Mouse (Mus musculus) midbrain, embryonic 15.5 days (tissue): ENCODE data around the gene Pou4f1. TPM values are rescaled to one million over a fixed set of nuclear protein-coding genes. Genes with fewer than 3 reads are reported as not detected.

Source experiments
- ATAC-seq: fragments of 200-750 bp; cut with Nextera tagmentation; replicated peaks from 2 replicates; pipeline ENCODE4 v1.8.0; 2017; ENCODE audit warnings: moderate TSS enrichment
- H3K27ac ChIP-seq: fragments of 300-500 bp; sonication (generic); 2 replicates; pipeline ENCODE4 v1.5.1; 2015; ENCODE audit warnings: mild to moderate bottlenecking, inconsistent platforms
- H3K27me3 ChIP-seq: fragments of 300-500 bp; sonication (generic); replicated peaks from 2 replicates; pipeline ENCODE4 v1.6.1; 2015; ENCODE audit warnings: inconsistent platforms
- H3K36me3 ChIP-seq: fragments of 300-500 bp; sonication (generic); replicated peaks from 2 replicates; pipeline ENCODE4 v1.6.1; 2015; ENCODE audit warnings: inconsistent platforms
- H3K4me1 ChIP-seq: fragments of 300-500 bp; sonication (generic); 2 replicates; pipeline ENCODE4 v1.6.1; 2015; ENCODE audit warnings: inconsistent platforms
- H3K4me2 ChIP-seq: fragments of 300-500 bp; sonication (generic); 2 replicates; pipeline ENCODE4 v1.6.1; 2015; ENCODE audit warnings: inconsistent platforms, mild to moderate bottlenecking, moderate library complexity
- H3K4me3 ChIP-seq: fragments of 300-500 bp; sonication (generic); 2 replicates; pipeline ENCODE4 v1.5.1; 2015; ENCODE audit warnings: mild to moderate bottlenecking, inconsistent platforms
- H3K9ac ChIP-seq: fragments of 300-500 bp; sonication (generic); 2 replicates; pipeline ENCODE4 v1.6.1; 2015; ENCODE audit warnings: mild to moderate bottlenecking, inconsistent platforms
- H3K9me3 ChIP-seq: fragments of 300-500 bp; sonication (generic); 2 replicates; pipeline ENCODE4 v1.6.1; 2016; ENCODE audit warnings: inconsistent platforms
- whole genome bisulfite sequencing: fragments of 180-500 bp; shearing (Covaris S2); methylation state at CpG from one replicate; pipeline ENCODE4 v1.1.7; 2015; ENCODE audit warnings: mixed read lengths; 5-methylcytosine and 5-hydroxymethylcytosine counted together
- polyA plus RNA-seq: library from polyadenylated mRNA; unstranded; fragments of >200 nt; fragmentation: Nextera tagmentation; extraction: Ambion mirVana; gene quantifications from 2 replicates; pipeline ENCODE4 v1.2.1, GENCODE M21; 2015

Pou4f1 gene
- polyA plus RNA-seq, 1 experiment from 2014 or later = 66.1 TPM

- H3K4me1 ChIP-seq = peaks cover 8% of the 10 kb centered on the region; the same call in 1 of the 2 replicates
- no peak for ATAC-seq
- no peak overlapping the region for H3K27ac ChIP-seq
- H3K36me3 ChIP-seq = no peaks in the 10 kb centered on the region
- H3K9me3 ChIP-seq = no peaks in the 10 kb centered on the region
- no peak overlapping the region for H3K9ac ChIP-seq
- no peaks in the 10 kb centered on the region for H3K27me3 ChIP-seq
- no peak overlapping the region for H3K4me2 ChIP-seq
- H3K4me3 ChIP-seq = no peak overlapping the region
- WGBS = 40% methylated on average over 14 of the region's 14 CpGs
Observed at GRCm38 (mm10) chr14:104423688-104424470, 43.9 kb downstream of the Pou4f1 start.

Other genes with a start within 250 kb of the Pou4f1 start
- gene Rnf219, start 54.6 kb upstream of the Pou4f1 start, polyA plus RNA-seq = 31.9 and 34.6 TPM in 2 replicates